Mouse (Mus musculus) bone marrow macrophage, adult 2 months (primary cell): Measurements from ENCODE around the gene Hils1.

ENCODE experiments used
- CTCF ChIP-seq: IDR thresholded peaks from 2 replicates; pipeline ENCODE4 v1.5.1; 2012; ENCODE audit warnings: low read depth, mild to moderate bottlenecking, low read length, moderate library complexity
- POLR2A ChIP-seq: IDR thresholded peaks from 2 replicates; pipeline ENCODE4 v1.6.1; 2012; ENCODE audit warnings: mild to moderate bottlenecking, low read depth, low read length, borderline replicate concordance

- no peak for TF ChIP-seq CTCF
- TF ChIP-seq POLR2A = no peak
Measured at GRCm38 (mm10) chr11:94930151-94930550, 37.2 kb upstream of the Hils1 start.
